Mouse (Mus musculus) intestine, embryonic 16.5 days (tissue): ENCODE measurements around the gene Tas2r143. TPM values are rescaled to one million over a fixed set of nuclear protein-coding genes. Genes with fewer than 3 reads are reported as not detected.

Experiments
- polyA plus RNA-seq: library from polyadenylated mRNA; unstranded; fragments of >200 nt; fragmentation: Nextera tagmentation; extraction: Ambion mirVana; gene quantifications from 2 replicates; pipeline ENCODE4 v1.2.1, GENCODE M21; 2015

Gene Tas2r143
- polyA plus RNA-seq, 1 experiment from 2014 or later, result not detected

Other genes starting within 250 kb of the Tas2r143 start
- not detected in 2 replicates for gene Tas2r144, start 184.9 kb upstream of the Tas2r143 start, polyA plus RNA-seq
- gene Gstk1, start 154.3 kb upstream of the Tas2r143 start, polyA plus RNA-seq, result 27.4 and 27.7 TPM in 2 replicates
- gene Tmem139, start 138.3 kb upstream of the Tas2r143 start, polyA plus RNA-seq, result 19.5 and 22.9 TPM in 2 replicates
- gene Casp2, start 135.3 kb upstream of the Tas2r143 start, polyA plus RNA-seq, result 39.5 and 39.9 TPM in 2 replicates
- 0.20 and 0.23 TPM in 2 replicates for gene Clcn1, start 113.6 kb upstream of the Tas2r143 start, polyA plus RNA-seq
- gene Fam131b, start 75.6 kb upstream of the Tas2r143 start, polyA plus RNA-seq, result 0.12 and 0.21 TPM in 2 replicates
- gene Zyx, start 50.6 kb upstream of the Tas2r143 start, polyA plus RNA-seq, result 83.5 and 86.5 TPM in 2 replicates
- gene Epha1, start 27.0 kb upstream of the Tas2r143 start, polyA plus RNA-seq, result 10.0 and 11.3 TPM in 2 replicates
- not detected in 2 replicates for gene Tas2r135, start 5.2 kb downstream of the Tas2r143 start, polyA plus RNA-seq
- gene Tas2r126, start 34.3 kb downstream of the Tas2r143 start, polyA plus RNA-seq, result not detected in 2 replicates
- not detected in 2 replicates for gene Olfr458, start 65.0 kb downstream of the Tas2r143 start, polyA plus RNA-seq
- gene Olfr457, start 76.1 kb downstream of the Tas2r143 start, polyA plus RNA-seq, result 0.04 TPM in 1 of 2 replicates, not detected in the other
- not detected in 2 replicates for gene Olfr456, start 87.0 kb downstream of the Tas2r143 start, polyA plus RNA-seq
- not detected in 2 replicates for gene Olfr455, start 147.3 kb downstream of the Tas2r143 start, polyA plus RNA-seq
- gene Tcaf3, start 197.5 kb downstream of the Tas2r143 start, polyA plus RNA-seq, result not detected in 2 replicates
- gene Tcaf2, start 245.0 kb downstream of the Tas2r143 start, polyA plus RNA-seq, result 5.4 and 5.6 TPM in 2 replicates